Mouse (Mus musculus) bone marrow macrophage, adult 2 months (primary cell): ENCODE data around the gene Rtn4rl1. TPM values are rescaled to one million over a fixed set of nuclear protein-coding genes. Genes with fewer than 3 reads are reported as not detected.
A peak's percentile ranks its signal among the peaks of the same experiment; 100 is the strongest.

Experiments
- H3K27ac ChIP-seq: 2 replicates; pipeline ENCODE4 v1.5.1; 2012; ENCODE audit warnings: low read depth, low read length; ENCODE audit not compliant: insufficient read depth
- H3K4me1 ChIP-seq: 2 replicates; pipeline ENCODE4 v1.6.1; 2012; ENCODE audit warnings: low read length; ENCODE audit not compliant: control insufficient read depth, insufficient read depth
- H3K4me3 ChIP-seq: 2 replicates; pipeline ENCODE4 v1.5.1; 2012; ENCODE audit warnings: mild to moderate bottlenecking, low read length, moderate library complexity; ENCODE audit not compliant: insufficient read depth
- CTCF ChIP-seq: IDR thresholded peaks from 2 replicates; pipeline ENCODE4 v1.5.1; 2012; ENCODE audit warnings: low read depth, mild to moderate bottlenecking, low read length, moderate library complexity
- POLR2A ChIP-seq: IDR thresholded peaks from 2 replicates; pipeline ENCODE4 v1.6.1; 2012; ENCODE audit warnings: mild to moderate bottlenecking, low read depth, low read length, borderline replicate concordance
- polyA plus RNA-seq: library from polyadenylated mRNA; stranded (reverse); fragments of >200 nt; gene quantifications from 2 replicates; pipeline ENCODE4 v1.2.4, GENCODE M21; 2012; ENCODE audit not compliant: missing spikeins, insufficient read depth, insufficient read length

Rtn4rl1 gene
- polyA plus RNA-seq, 1 experiment, result 1.6 TPM

DNA sequence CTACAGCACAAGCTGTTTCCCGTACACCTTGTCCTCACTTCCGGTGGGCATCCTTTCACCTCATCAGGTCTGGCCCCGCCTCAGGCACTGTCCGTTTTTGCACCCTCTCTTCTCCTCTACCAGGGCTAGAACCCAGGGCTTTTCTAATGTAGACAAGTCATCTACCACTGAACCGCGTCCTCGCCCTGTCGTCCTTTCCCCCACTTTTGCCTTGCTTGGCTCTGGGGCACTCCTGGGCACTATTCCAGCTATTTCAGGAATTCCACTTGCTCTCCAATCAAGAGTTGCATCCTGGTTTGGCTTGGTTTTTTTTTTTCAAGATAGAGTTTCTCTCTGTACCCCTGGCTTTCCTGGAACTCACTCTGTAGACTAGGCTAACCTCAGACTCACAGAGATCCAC, 53.0 kb downstream of the Rtn4rl1 start:
- no peak for TF ChIP-seq CTCF
- TF ChIP-seq POLR2A, result no peak
- Histone ChIP-seq H3K4me3 (no peak overlapping the region), H3K4me1 (no peaks in the 10 kb centered on the region; the same call in 1 of the 2 replicates), H3K27ac (no peak overlapping the region)

DNA sequence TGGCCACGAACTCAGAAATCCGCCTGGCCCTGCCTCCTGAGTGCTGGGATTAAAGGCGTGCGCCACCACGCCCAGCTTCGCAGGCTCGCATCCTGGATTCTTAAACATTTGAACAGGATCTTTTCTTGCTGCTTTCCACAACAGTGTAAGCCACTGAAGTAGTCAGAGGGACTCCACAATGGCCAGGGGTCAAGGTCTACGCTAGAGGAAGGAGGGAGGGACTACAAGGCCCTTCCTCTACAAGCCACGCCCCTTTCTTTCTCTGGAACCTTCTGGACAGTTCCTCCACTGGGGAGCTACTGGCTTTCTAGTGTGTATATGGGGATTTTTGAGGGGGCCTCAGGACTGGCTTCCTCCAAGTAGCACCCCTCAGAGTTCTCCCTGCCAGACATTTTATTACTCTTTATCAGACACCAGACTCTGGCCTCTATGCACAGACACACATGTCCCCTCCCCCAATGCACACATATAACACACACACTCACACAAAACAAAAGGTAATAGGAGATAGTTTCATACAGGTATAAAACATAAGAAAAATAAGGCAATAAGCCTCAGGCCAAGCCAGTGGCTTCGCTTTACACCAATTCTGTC, 53.7 kb downstream of the Rtn4rl1 start:
- no peak for TF ChIP-seq POLR2A
- no peak for TF ChIP-seq CTCF

DNA sequence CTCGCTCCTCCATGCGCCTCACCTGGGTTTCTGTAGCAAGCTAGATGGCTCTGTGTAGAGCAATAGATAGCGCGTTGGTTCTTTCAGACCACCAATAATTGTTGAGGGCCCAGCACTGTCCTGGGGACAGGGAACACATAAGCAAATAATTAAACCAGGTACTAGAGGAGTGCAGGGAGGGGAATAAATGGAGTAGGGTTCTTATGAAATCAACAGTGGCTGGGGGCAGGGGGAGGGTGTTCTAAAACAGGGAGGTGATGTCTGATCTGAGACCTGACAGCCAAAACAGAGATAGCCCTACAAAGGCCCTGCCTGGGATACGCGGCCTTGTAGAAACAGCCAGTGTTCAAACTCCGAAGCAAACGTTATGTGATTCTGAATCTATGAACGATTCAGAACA, 56.0 kb downstream of the Rtn4rl1 start:
- Histone ChIP-seq H3K27ac (no peak overlapping the region), H3K4me3 (no peak overlapping the region), H3K4me1 (peaks cover 5% of the 10 kb centered on the region)
- TF ChIP-seq CTCF, result no peak
- TF ChIP-seq POLR2A, result no peak

More for the DNA sequence above, 53.7 kb downstream of the Rtn4rl1 start:
- Histone ChIP-seq H3K4me1 (no peaks in the 10 kb centered on the region; the same call in 1 of the 2 replicates), H3K27ac (no peak overlapping the region), H3K4me3 (no peak overlapping the region)

- Histone ChIP-seq H3K4me1 (peaks cover 13% of the 10 kb centered on the region), H3K4me3 (no peak overlapping the region), H3K27ac (no peak overlapping the region)
- no peak for TF ChIP-seq CTCF
- no peak for TF ChIP-seq POLR2A
Observed at GRCm38 (mm10) chr11:75251006-75251512, 57.5 kb downstream of the Rtn4rl1 start.

DNA sequence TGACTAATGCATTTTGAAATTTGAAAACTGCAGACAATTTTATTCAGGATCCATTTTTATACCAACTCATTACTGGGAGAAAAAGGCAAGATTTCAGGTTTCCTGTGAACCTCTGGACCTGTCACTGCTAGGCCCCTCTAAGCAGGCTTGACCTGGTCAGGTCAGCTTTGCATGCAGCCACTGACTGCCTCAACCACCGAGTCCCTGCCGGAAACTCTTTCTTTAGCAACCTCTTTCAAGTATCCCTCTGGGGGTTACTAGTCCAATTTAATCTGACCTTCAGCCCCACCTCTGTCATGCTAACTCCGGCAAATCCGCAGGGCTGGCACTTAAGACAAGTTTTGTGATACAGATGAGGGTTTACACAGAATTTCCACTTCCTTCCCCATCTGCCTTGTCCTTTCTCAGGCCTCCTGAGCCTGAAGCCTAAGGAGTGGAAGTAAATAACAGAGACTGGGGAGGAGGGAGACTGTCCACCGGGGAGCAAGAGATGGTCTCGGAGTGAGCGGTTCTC, 58.0 kb downstream of the Rtn4rl1 start:
- Histone ChIP-seq H3K4me3 (no peak overlapping the region), H3K27ac (no peak overlapping the region), H3K4me1 (peaks cover 13% of the 10 kb centered on the region)
- TF ChIP-seq POLR2A (no peak), CTCF (no peak)

DNA sequence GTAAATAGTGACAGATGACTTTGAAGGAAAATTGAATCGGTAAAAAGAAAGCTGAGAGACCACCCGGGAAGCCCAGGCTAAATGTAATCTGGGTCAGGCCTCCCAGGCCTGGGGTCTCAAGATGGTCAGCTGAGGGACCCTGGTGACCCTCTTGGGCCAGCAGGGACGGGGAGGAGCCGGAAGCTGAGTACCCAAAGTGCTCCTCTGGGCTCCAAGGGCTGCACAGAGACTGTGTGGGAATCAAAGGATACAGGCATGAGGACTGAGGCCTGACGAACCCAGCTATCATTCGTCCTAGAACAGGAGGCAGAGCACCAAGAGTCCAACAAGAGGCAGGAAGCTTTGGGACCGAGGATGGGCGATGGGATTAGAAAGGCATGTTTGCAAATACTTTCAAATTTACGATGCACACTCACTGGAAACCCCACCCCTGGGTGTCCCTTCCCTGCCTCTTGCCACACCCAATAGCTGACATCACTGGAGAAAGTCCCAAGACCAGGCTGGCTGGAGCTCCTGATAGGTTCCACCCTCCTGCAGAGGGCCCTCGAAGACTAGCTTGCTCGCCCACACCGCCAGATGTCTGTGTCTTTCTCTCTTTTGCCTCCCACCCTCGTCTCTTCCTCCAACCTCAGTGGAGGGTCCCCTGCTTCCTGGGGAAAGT, 60.8 kb downstream of the Rtn4rl1 start:
- H3K4me3 ChIP-seq, result peak overlapping the region; percentile 8
- peaks cover 13% of the 10 kb centered on the region for H3K4me1 ChIP-seq
- peak overlapping the region; percentile 79 for H3K27ac ChIP-seq
- no peak for TF ChIP-seq POLR2A
- peak; percentile 24; the same call in 1 of the 2 replicates for TF ChIP-seq CTCF

- H3K4me3 ChIP-seq, result no peak overlapping the region
- TF ChIP-seq CTCF (no peak), POLR2A (no peak)
- H3K27ac ChIP-seq, result peak overlapping the region; percentile 79
- peaks cover 13% of the 10 kb centered on the region for H3K4me1 ChIP-seq
Observed at GRCm38 (mm10) chr11:75255330-75255729, 61.7 kb downstream of the Rtn4rl1 start.

- no peak for TF ChIP-seq POLR2A
- TF ChIP-seq CTCF, result no peak
- no peak overlapping the region for H3K27ac ChIP-seq
- H3K4me1 ChIP-seq, result peaks cover 13% of the 10 kb centered on the region
- H3K4me3 ChIP-seq, result no peak overlapping the region
Observed at GRCm38 (mm10) chr11:75257056-75257648, 63.6 kb downstream of the Rtn4rl1 start.

DNA sequence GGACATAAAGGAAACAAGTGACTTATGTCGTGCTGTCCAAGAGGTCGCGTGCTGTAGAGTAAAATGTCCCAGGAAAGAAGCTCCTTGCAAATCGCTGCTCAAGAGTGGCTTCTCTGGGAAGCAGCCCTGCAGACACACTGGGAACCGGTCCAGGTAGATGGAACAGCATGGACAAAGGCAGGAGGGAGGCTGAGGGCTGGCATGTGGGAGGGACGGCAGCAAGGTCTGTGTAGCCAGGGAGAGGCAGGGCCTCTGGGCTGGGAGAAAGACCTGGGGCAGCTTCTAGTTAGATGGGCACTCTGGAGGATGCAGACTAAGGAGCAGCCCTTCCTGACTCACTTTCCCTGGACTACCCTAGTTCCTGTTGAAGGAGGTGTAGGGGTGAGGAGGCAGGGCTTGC, 65.8 kb downstream of the Rtn4rl1 start:
- H3K27ac ChIP-seq, result no peak overlapping the region
- no peak overlapping the region for H3K4me3 ChIP-seq
- TF ChIP-seq POLR2A, result no peak
- TF ChIP-seq CTCF, result no peak
- peaks cover 10% of the 10 kb centered on the region for H3K4me1 ChIP-seq

GRCm38 (mm10) chr11:75259996-75260561, 66.5 kb downstream of the Rtn4rl1 start:
- peaks cover 4% of the 10 kb centered on the region; the same call in 1 of the 2 replicates for H3K4me1 ChIP-seq
- no peak overlapping the region for H3K27ac ChIP-seq
- H3K4me3 ChIP-seq, result no peak overlapping the region
- TF ChIP-seq CTCF (no peak), POLR2A (no peak)
